Mouse (Mus musculus) heart, postnatal 25 days (tissue): ENCODE measurements around the gene Olfr98. TPM values are rescaled to one million over a fixed set of nuclear protein-coding genes. Genes with fewer than 3 reads are reported as not detected.
"Not testable (repeated sequence)": the region's sequence is repeated elsewhere in the genome, so short reads cannot be mapped to it uniquely, and the experiment has no call there.

Experiments
- DNase-seq: peaks from one replicate; pipeline ENCODE4 v3.0.0; 2022; ENCODE audit warnings: low spot score
- intact Hi-C: fragments of 180-260 bp; cut with DNase I; formaldehyde crosslinking; loops from one replicate; pipeline ENCODE4 v1.15.1; 2025
- total RNA-seq, 2 experiments: library from RNA; stranded (reverse); gene quantifications; 2 replicates each; pipeline ENCODE4 v1.2.3; 2021

Olfr98 gene
- total RNA-seq: not detected

- intact Hi-C loops: no loop called here
- no peak for DNase-seq
Measured at GRCm38 (mm10) chr17:37263626-37264025, at the start of gene Olfr98. Olfr98 (minus strand) TSS chr17:37263749.

- DNase-seq: no peak
- intact Hi-C loops: no loop called here
Measured at GRCm38 (mm10) chr17:37310146-37310699, 46.7 kb upstream of the Olfr98 start.

- intact Hi-C loops: no loop called here
- DNase-seq: no peak
Measured at GRCm38 (mm10) chr17:37308483-37308882, 44.9 kb upstream of the Olfr98 start.

- intact Hi-C loops: no loop called here
Measured at GRCm38 (mm10) chr17:37304213-37304612, 40.7 kb upstream of the Olfr98 start, which contains the start of gene Olfr101. Olfr101 (minus strand) TSS chr17:37304313.

GRCm38 (mm10) chr17:37283360-37283759 lies 19.8 kb upstream of the Olfr98 start, which contains the start of gene Olfr99:
Olfr99 (minus strand) TSS chr17:37283460.
- intact Hi-C loops: no loop called here
- no peak for DNase-seq

More at GRCm38 (mm10) chr17:37304213-37304612, 40.7 kb upstream of the Olfr98 start, which contains the start of gene Olfr101:
- no peak for DNase-seq

GRCm38 (mm10) chr17:37280331-37280730 lies 16.8 kb upstream of the Olfr98 start:
- intact Hi-C loops: no loop called here
- DNase-seq: no peak

GRCm38 (mm10) chr17:37276573-37276972 lies 13.0 kb upstream of the Olfr98 start:
- intact Hi-C loops: no loop called here

GRCm38 (mm10) chr17:37275626-37276248 lies 12.2 kb upstream of the Olfr98 start:
- no peak for DNase-seq
- intact Hi-C loops: no loop called here

More at GRCm38 (mm10) chr17:37276573-37276972, 13.0 kb upstream of the Olfr98 start:
- no peak for DNase-seq

GRCm38 (mm10) chr17:37270702-37271092 lies 7.1 kb upstream of the Olfr98 start:
- peak; percentile 44 for DNase-seq
- intact Hi-C loops: no loop called here

GRCm38 (mm10) chr17:37270058-37270701 lies 6.6 kb upstream of the Olfr98 start, which contains the start of gene H2-M3:
H2-M3 (plus strand) TSS chr17:37270220.
- peak; percentile 75 for DNase-seq
- intact Hi-C loops: no loop called here

GRCm38 (mm10) chr17:37250544-37250943 lies 13.0 kb downstream of the Olfr98 start:
- intact Hi-C loops: no loop called here
- DNase-seq: no peak

GRCm38 (mm10) chr17:37249460-37249859 lies 14.1 kb downstream of the Olfr98 start:
- intact Hi-C loops: no loop called here

GRCm38 (mm10) chr17:37246715-37247114 lies 16.8 kb downstream of the Olfr98 start:
- no peak for DNase-seq

More at GRCm38 (mm10) chr17:37249460-37249859, 14.1 kb downstream of the Olfr98 start:
- no peak for DNase-seq

GRCm38 (mm10) chr17:37242198-37242597 lies 21.4 kb downstream of the Olfr98 start:
- intact Hi-C loops: no loop called here
- DNase-seq: no peak

More at GRCm38 (mm10) chr17:37246715-37247114, 16.8 kb downstream of the Olfr98 start:
- intact Hi-C loops: no loop called here

GRCm38 (mm10) chr17:37237230-37237629 lies 26.3 kb downstream of the Olfr98 start, which contains the start of gene Olfr97:
Olfr97 (minus strand) TSS chr17:37237330.
- DNase-seq: not testable (repeated sequence)

GRCm38 (mm10) chr17:37221879-37222278 lies 41.7 kb downstream of the Olfr98 start:
- intact Hi-C loops: no loop called here
- no peak for DNase-seq

More at GRCm38 (mm10) chr17:37237230-37237629, 26.3 kb downstream of the Olfr98 start, which contains the start of gene Olfr97:
- intact Hi-C loops: not testable (repeated sequence)

- DNase-seq: no peak
- intact Hi-C loops: no loop called here
Measured at GRCm38 (mm10) chr17:37219846-37220245, 43.7 kb downstream of the Olfr98 start, which contains the start of gene Olfr96. Olfr96 (plus strand) TSS chr17:37220146.

GRCm38 (mm10) chr17:37218486-37218885 lies 45.1 kb downstream of the Olfr98 start:
- no peak for DNase-seq
- intact Hi-C loops: no loop called here

- intact Hi-C loops: no loop called here
- no peak for DNase-seq
Measured at GRCm38 (mm10) chr17:37213018-37213417, 50.5 kb downstream of the Olfr98 start, which contains the start of gene Olfr95. Olfr95 (minus strand) TSS chr17:37213118.
